Mouse (Mus musculus) c-Kit-negative CD71-positive TER-119-positive erythroid progenitor cells, embryonic 14.5 days (primary cell): ENCODE results near the gene Rps27.

Experiments used
- DNase-seq: peaks from one replicate; pipeline ENCODE4 v3.0.0-alpha.2; 2013; ENCODE audit warnings: low read depth, low spot score

Rps27 gene

GRCm38 (mm10) chr3:90183581-90183980, 29.9 kb downstream of the Rps27 start:
- DNase-seq: no peak

GRCm38 (mm10) chr3:90179566-90179965, 33.9 kb downstream of the Rps27 start:
- no peak for DNase-seq
